Mouse (Mus musculus): ENCODE measurements around the gene Prkca. TPM values are rescaled to one million over a fixed set of nuclear protein-coding genes. Genes with fewer than 3 reads are reported as not detected.

The Prkca gene
- polyA plus RNA-seq, 1 experiment: 43.2 TPM

GRCm38 (mm10) chr11:108258811-108259266, 84.9 kb downstream of the Prkca start:
- no peak overlapping the region for H3K4me3 ChIP-seq (ENCODE audit: insufficient read depth, low read length)
- TF ChIP-seq CTCF (IDR thresholded peaks at IDR 0.05; ENCODE audit: borderline replicate concordance, insufficient read depth, low read length) (no peak), POLR2A (IDR thresholded peaks at IDR 0.05; ENCODE audit: low read depth, low read length) (no peak)
- H3K4me1 ChIP-seq (ENCODE audit: control insufficient read depth, insufficient read depth, low read length): peaks cover 12% of the 10 kb centered on the region
- H3K27ac ChIP-seq (ENCODE audit: insufficient read depth, low read length): no peak overlapping the region

- TF ChIP-seq CTCF (IDR thresholded peaks at IDR 0.05; ENCODE audit: borderline replicate concordance, insufficient read depth, low read length) (no peak), POLR2A (IDR thresholded peaks at IDR 0.05; ENCODE audit: low read depth, low read length) (no peak)
- peaks cover 12% of the 10 kb centered on the region for H3K4me1 ChIP-seq (ENCODE audit: control insufficient read depth, insufficient read depth, low read length)
- H3K4me3 ChIP-seq (ENCODE audit: insufficient read depth, low read length): no peak overlapping the region
- no peak overlapping the region for H3K27ac ChIP-seq (ENCODE audit: insufficient read depth, low read length)
Observed at GRCm38 (mm10) chr11:108257921-108258320, 85.8 kb downstream of the Prkca start.

GRCm38 (mm10) chr11:108254681-108255080, 89.0 kb downstream of the Prkca start:
- H3K27ac ChIP-seq (ENCODE audit: insufficient read depth, low read length): no peak overlapping the region
- no peak for TF ChIP-seq CTCF (IDR thresholded peaks at IDR 0.05; ENCODE audit: borderline replicate concordance, insufficient read depth, low read length)
- no peak for TF ChIP-seq POLR2A (IDR thresholded peaks at IDR 0.05; ENCODE audit: low read depth, low read length)
- H3K4me1 ChIP-seq (ENCODE audit: control insufficient read depth, insufficient read depth, low read length): peaks cover 7% of the 10 kb centered on the region
- no peak overlapping the region for H3K4me3 ChIP-seq (ENCODE audit: insufficient read depth, low read length)

GRCm38 (mm10) chr11:108251924-108252775, 91.6 kb downstream of the Prkca start:
- no peak for TF ChIP-seq POLR2A (IDR thresholded peaks at IDR 0.05; ENCODE audit: low read depth, low read length)
- no peak for TF ChIP-seq CTCF (IDR thresholded peaks at IDR 0.05; ENCODE audit: borderline replicate concordance, insufficient read depth, low read length)
- Histone ChIP-seq H3K4me1 (ENCODE audit: control insufficient read depth, insufficient read depth, low read length) (no peaks in the 10 kb centered on the region), H3K27ac (ENCODE audit: insufficient read depth, low read length) (no peak overlapping the region), H3K4me3 (ENCODE audit: insufficient read depth, low read length) (no peak overlapping the region)

DNA sequence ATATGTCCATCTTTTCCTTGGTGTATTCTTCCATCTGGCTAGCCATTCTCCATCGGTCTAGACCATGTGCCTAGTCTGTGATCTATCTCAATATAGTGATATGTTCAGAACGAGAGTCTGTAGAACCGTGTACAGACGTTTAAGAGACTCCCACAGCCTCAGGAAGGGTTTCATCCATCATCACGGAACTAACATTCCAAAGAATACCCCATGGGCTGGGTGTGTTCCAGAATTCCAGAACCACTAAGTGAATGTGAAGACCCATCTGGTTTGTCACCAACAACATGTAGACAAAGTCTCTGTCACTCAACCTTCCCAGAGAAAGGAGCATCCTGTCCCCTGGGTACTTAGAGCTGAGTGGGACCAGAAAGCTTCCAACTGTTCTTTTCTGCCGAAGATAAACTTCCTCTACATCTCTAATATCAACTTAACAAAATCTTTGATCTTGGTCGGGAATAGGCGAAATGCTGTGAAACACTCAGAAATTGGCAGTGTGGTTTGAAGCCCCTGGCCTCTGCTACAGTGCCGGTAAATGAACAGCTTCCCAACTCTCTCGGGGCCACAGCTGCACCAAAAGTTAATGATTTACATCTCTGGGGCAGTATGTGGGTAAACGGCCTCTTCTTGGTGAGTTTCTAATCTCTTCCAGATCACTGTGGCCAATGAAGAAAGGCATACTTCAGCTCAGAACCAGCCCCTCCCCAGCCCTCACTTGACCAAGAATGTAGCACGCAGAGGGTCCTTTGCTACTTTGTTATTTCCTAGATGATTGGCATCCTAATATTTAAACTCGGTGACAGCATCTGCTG, 92.7 kb downstream of the Prkca start:
- H3K27ac ChIP-seq (ENCODE audit: insufficient read depth, low read length): no peak overlapping the region
- 0 out of 2 replicates have a peak, but pooled peaks cover 2% of the 10 kb centered on the region for H3K4me1 ChIP-seq (ENCODE audit: control insufficient read depth, insufficient read depth, low read length)
- H3K4me3 ChIP-seq (ENCODE audit: insufficient read depth, low read length): no peak overlapping the region
- TF ChIP-seq POLR2A (IDR thresholded peaks at IDR 0.05; ENCODE audit: low read depth, low read length) (no peak), CTCF (IDR thresholded peaks at IDR 0.05; ENCODE audit: borderline replicate concordance, insufficient read depth, low read length) (no peak)

DNA sequence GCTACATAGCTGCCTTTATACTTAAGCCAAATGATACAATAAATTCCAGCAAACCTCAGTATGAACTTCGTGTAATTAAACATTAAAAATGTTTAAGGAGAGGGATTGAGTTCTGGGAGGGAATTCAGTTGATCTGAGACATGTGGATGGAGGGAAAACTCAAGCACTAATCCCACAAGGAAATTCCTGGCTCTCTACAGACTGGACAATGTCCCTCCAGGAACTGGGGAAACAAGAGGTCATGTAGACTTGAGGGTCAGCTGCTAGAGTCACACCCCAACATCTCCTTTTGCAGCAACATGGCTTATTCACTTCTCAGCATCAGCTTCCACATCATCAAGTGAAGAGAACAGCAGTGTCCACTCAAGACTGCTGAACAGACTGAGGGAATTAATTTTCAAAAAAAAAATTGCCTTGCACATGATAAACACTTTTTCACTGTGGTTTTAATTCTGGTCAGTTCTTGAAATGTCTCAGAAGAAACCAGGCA, 93.5 kb downstream of the Prkca start:
- H3K4me1 ChIP-seq (ENCODE audit: control insufficient read depth, insufficient read depth, low read length): 0 out of 2 replicates have a peak, but pooled peaks cover 2% of the 10 kb centered on the region
- H3K27ac ChIP-seq (ENCODE audit: insufficient read depth, low read length): no peak overlapping the region
- no peak for TF ChIP-seq CTCF (IDR thresholded peaks at IDR 0.05; ENCODE audit: borderline replicate concordance, insufficient read depth, low read length)
- TF ChIP-seq POLR2A (IDR thresholded peaks at IDR 0.05; ENCODE audit: low read depth, low read length): no peak
- no peak overlapping the region for H3K4me3 ChIP-seq (ENCODE audit: insufficient read depth, low read length)

DNA sequence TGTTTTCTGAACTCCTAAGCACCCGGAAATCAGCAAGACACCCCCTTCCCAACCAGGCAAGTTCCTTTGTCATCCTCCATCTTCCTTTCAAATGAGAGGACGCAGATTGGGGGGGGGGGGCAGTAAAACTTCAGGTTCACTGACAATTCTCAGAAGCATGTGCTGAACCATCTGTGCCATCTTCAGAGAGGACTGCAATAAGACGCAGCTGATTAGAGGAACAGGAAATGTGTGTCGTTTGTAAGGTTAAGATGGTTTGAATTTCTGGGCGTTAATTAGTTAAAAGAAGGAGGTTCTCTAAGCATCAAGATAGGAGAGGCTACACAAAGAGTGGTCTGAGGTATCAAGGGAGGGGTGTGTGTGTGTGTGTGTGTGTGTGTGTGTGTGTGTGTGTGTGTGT, 94.2 kb downstream of the Prkca start:
- 0 out of 2 replicates have a peak, but pooled peaks cover 2% of the 10 kb centered on the region for H3K4me1 ChIP-seq (ENCODE audit: control insufficient read depth, insufficient read depth, low read length)
- H3K4me3 ChIP-seq (ENCODE audit: insufficient read depth, low read length): no peak overlapping the region
- TF ChIP-seq CTCF (IDR thresholded peaks at IDR 0.05; ENCODE audit: borderline replicate concordance, insufficient read depth, low read length) (no peak), POLR2A (IDR thresholded peaks at IDR 0.05; ENCODE audit: low read depth, low read length) (no peak)
- H3K27ac ChIP-seq (ENCODE audit: insufficient read depth, low read length): no peak overlapping the region

DNA sequence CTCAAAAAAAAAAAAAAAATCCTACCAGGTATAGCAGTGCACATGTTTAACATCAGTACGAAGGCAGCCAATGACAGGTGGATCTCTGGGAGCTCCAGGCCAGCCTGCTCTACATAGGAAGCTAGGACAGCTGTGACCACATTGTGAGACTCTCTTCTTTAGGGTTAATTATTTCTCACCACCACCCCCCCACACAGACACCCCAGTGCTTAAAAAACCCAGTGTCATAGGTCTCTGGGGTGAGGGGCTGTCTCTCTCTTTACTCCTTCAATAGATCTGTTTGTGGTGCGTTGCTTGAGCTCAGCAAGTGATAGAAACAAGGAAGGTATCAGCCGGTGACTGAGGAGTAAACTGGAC, 94.7 kb downstream of the Prkca start:
- Histone ChIP-seq H3K4me1 (ENCODE audit: control insufficient read depth, insufficient read depth, low read length) (0 out of 2 replicates have a peak, but pooled peaks cover 2% of the 10 kb centered on the region), H3K27ac (ENCODE audit: insufficient read depth, low read length) (no peak overlapping the region), H3K4me3 (ENCODE audit: insufficient read depth, low read length) (no peak overlapping the region)
- TF ChIP-seq CTCF (IDR thresholded peaks at IDR 0.05; ENCODE audit: borderline replicate concordance, insufficient read depth, low read length) (no peak), POLR2A (IDR thresholded peaks at IDR 0.05; ENCODE audit: low read depth, low read length) (no peak)

GRCm38 (mm10) chr11:108248218-108249046, 95.3 kb downstream of the Prkca start:
- TF ChIP-seq CTCF (IDR thresholded peaks at IDR 0.05; ENCODE audit: borderline replicate concordance, insufficient read depth, low read length): no peak
- TF ChIP-seq POLR2A (IDR thresholded peaks at IDR 0.05; ENCODE audit: low read depth, low read length): no peak
- Histone ChIP-seq H3K4me1 (ENCODE audit: control insufficient read depth, insufficient read depth, low read length) (0 out of 2 replicates have a peak, but pooled peaks cover 2% of the 10 kb centered on the region), H3K27ac (ENCODE audit: insufficient read depth, low read length) (no peak overlapping the region), H3K4me3 (ENCODE audit: insufficient read depth, low read length) (no peak overlapping the region)
